Mouse (Mus musculus): ENCODE measurements around the gene Cd274. TPM values are rescaled to one million over a fixed set of nuclear protein-coding genes. Genes with fewer than 3 reads are reported as not detected.
"Not testable (repeated sequence)": the region's sequence is repeated elsewhere in the genome, so short reads cannot be mapped to it uniquely, and the experiment has no call there.

The Cd274 gene
- polyA plus RNA-seq, 1 experiment from 2014 or later = 0.57 TPM

DNA sequence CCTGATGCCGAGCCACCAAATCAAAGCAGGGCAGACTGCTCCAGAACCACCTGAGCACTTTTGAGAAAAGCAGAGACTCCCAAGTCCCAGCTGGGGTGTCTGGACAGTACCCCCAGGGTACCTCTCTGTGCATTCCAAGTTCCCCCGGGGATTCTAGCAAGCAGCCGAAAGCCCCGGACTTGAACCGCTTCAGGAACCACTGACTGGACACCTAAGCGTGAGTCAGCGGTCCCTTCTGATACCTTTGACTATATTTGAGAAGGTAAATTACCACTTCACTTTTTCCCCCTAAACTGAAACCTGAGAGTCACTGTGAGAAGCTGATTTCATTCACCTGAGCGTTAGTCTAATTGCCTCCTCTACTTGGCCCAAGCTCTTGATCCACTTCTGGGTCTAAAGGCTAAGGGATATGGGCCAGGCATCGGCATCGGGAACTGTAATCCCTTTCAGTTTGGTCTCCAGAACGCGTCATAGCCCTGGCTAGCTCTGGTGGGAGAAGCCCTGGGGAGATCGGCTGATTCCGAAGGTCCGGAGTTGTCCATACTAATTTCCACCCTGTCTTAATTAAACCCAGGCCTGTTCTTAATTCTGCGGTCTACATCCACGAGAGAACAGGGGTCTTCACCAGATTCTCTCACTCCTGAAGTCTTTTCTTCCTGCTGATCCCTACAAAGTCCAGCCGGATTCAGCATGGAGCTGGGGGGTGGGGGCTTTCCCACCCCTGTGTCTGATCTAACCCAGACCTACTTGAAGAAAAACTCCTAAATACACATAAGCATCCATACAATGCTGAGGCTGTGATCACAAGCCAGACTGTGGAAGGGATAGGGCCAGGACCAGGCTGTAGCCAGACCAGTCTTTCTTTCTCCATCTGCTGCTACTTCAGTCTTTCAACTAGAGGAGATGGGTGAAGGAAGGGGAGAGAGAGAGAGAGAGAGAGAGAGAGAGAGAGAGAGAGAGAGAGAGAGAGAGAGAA lies 39.1 kb downstream of the Cd274 start:
- H3K4me3 ChIP-seq (ENCODE audit: low read depth, low read length) = no peak overlapping the region
- H3K27ac ChIP-seq (ENCODE audit: low read length) = no peak overlapping the region
- no peak for ATAC-seq
- no peak overlapping the region for H3K4me2 ChIP-seq (replicated peaks; ENCODE audit: low read depth, low read length)
- WGBS = 85% methylated on average over 18 of the region's 18 CpGs
- H3K36me3 ChIP-seq (ENCODE audit: insufficient read depth, low read length) = no peaks in the 10 kb centered on the region
- TF ChIP-seq CTCF (IDR thresholded peaks at IDR 0.05) (no peak), EP300 (IDR thresholded peaks at IDR 0.05) (no peak)
- H3K9me3 ChIP-seq (ENCODE audit: low read length) = no peaks in the 10 kb centered on the region
- H3K9ac ChIP-seq (replicated peaks; ENCODE audit: low read depth) = no peak overlapping the region
- no peak for DNase-seq (ENCODE audit: low spot score)
- no peaks in the 10 kb centered on the region for H3K27me3 ChIP-seq (replicated peaks; ENCODE audit: insufficient read depth, low read length)
- H3K4me1 ChIP-seq (ENCODE audit: insufficient read depth, low read depth, low read length) = no peaks in the 10 kb centered on the region

GRCm38 (mm10) chr19:29410619-29411018 lies 43.4 kb downstream of the Cd274 start, which contains the start of gene Pdcd1lg2:
Gene Pdcd1lg2, plus strand, starts transcription at chr19:29410919.
- H3K9me3 ChIP-seq (ENCODE audit: low read length) = no peaks in the 10 kb centered on the region
- H3K27me3 ChIP-seq (replicated peaks; ENCODE audit: insufficient read depth, low read length) = no peaks in the 10 kb centered on the region
- no peaks in the 10 kb centered on the region for H3K4me1 ChIP-seq (ENCODE audit: insufficient read depth, low read depth, low read length)
- no peak for ATAC-seq
- H3K4me2 ChIP-seq (replicated peaks; ENCODE audit: low read depth, low read length) = no peak within 1 kb of the TSS
- no peak within 1 kb of the TSS for H3K4me3 ChIP-seq (ENCODE audit: low read depth, low read length)
- WGBS = 88% methylated on average over 4 of the region's 4 CpGs
- H3K36me3 ChIP-seq (ENCODE audit: insufficient read depth, low read length) = no peaks in the 10 kb centered on the region
- H3K27ac ChIP-seq (ENCODE audit: low read length) = no peak within 1 kb of the TSS
- TF ChIP-seq CTCF (IDR thresholded peaks at IDR 0.05) = no peak
- no peak for TF ChIP-seq EP300 (IDR thresholded peaks at IDR 0.05)
- no peak within 1 kb of the TSS for H3K9ac ChIP-seq (replicated peaks; ENCODE audit: low read depth)
- no peak for DNase-seq (ENCODE audit: low spot score)

- Histone ChIP-seq H3K36me3 (ENCODE audit: insufficient read depth, low read length) (no peaks in the 10 kb centered on the region), H3K4me2 (replicated peaks; ENCODE audit: low read depth, low read length) (no peak overlapping the region), H3K4me3 (ENCODE audit: low read depth, low read length) (no peak overlapping the region), H3K9me3 (ENCODE audit: low read length) (no peaks in the 10 kb centered on the region), H3K27ac (ENCODE audit: low read length) (no peak overlapping the region), H3K4me1 (ENCODE audit: insufficient read depth, low read depth, low read length) (no peaks in the 10 kb centered on the region), H3K27me3 (replicated peaks; ENCODE audit: insufficient read depth, low read length) (no peaks in the 10 kb centered on the region), H3K9ac (replicated peaks; ENCODE audit: low read depth) (no peak overlapping the region)
- DNase-seq (ENCODE audit: low spot score) (peak; percentile 66), ATAC-seq (no peak)
- whole genome bisulfite sequencing = 49% methylated on average over 6 of the region's 6 CpGs
- TF ChIP-seq CTCF (IDR thresholded peaks at IDR 0.05) = no peak
- TF ChIP-seq EP300 (IDR thresholded peaks at IDR 0.05) = no peak
Measured at GRCm38 (mm10) chr19:29412476-29413420, 45.5 kb downstream of the Cd274 start.

DNA sequence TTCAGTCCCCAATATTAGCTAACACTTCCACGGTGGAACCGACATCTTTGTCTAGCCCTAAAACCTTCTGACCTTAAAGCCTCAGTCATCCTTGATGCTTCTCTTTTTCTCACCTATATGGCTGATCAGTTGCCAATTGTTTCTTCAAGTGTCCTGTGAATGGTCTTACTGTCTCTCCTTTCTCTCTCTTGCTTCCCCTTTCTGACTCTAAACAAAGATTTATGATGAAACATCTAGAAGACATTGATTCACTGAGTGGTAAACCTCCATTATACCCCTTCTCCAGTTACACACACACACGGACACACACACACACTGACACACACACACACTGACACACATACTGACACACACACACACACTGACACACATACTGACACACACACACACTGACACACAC lies 47.3 kb downstream of the Cd274 start:
- H3K4me2 ChIP-seq (replicated peaks; ENCODE audit: low read depth, low read length) = no peak overlapping the region
- 78% methylated on average over 3 of the region's 3 CpGs for WGBS
- DNase-seq (ENCODE audit: low spot score) = no peak
- H3K9ac ChIP-seq (replicated peaks; ENCODE audit: low read depth) = no peak overlapping the region
- no peaks in the 10 kb centered on the region for H3K36me3 ChIP-seq (ENCODE audit: insufficient read depth, low read length)
- no peaks in the 10 kb centered on the region for H3K9me3 ChIP-seq (ENCODE audit: low read length)
- H3K27ac ChIP-seq (ENCODE audit: low read length) = no peak overlapping the region
- no peak overlapping the region for H3K4me3 ChIP-seq (ENCODE audit: low read depth, low read length)
- no peak for ATAC-seq
- TF ChIP-seq EP300 (IDR thresholded peaks at IDR 0.05) (no peak), CTCF (IDR thresholded peaks at IDR 0.05) (no peak)
- H3K27me3 ChIP-seq (replicated peaks; ENCODE audit: insufficient read depth, low read length) = no peaks in the 10 kb centered on the region
- H3K4me1 ChIP-seq (ENCODE audit: insufficient read depth, low read depth, low read length) = peaks cover 3% of the 10 kb centered on the region; the same call in 1 of the 2 replicates

DNA sequence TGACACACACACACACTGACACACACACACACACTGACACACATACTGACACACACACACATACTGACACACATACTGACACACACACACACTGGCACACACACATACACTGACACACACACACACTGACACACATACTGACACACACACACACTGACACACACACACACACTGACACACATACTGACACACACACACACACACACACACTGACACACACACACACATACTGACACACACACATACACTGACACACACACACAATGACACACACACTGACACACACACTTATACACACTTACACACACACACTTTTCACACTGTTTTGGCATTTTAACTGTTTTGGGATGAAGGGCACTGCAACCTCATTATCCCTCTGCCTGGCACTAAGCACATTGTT lies 47.7 kb downstream of the Cd274 start:
- H3K27ac ChIP-seq (ENCODE audit: low read length); H3K27me3 ChIP-seq (replicated peaks; ENCODE audit: insufficient read depth, low read length); H3K4me3 ChIP-seq (ENCODE audit: low read depth, low read length); ATAC-seq; DNase-seq (ENCODE audit: low spot score); H3K36me3 ChIP-seq (ENCODE audit: insufficient read depth, low read length); H3K9me3 ChIP-seq (ENCODE audit: low read length); H3K9ac ChIP-seq (replicated peaks; ENCODE audit: low read depth); H3K4me1 ChIP-seq (ENCODE audit: insufficient read depth, low read depth, low read length); H3K4me2 ChIP-seq (replicated peaks; ENCODE audit: low read depth, low read length): not testable (repeated sequence)

- no peak overlapping the region for H3K4me3 ChIP-seq (ENCODE audit: low read depth, low read length)
- whole genome bisulfite sequencing = 48% methylated on average over 3 of the region's 3 CpGs
- no peak for ATAC-seq
- H3K4me2 ChIP-seq (replicated peaks; ENCODE audit: low read depth, low read length) = no peak overlapping the region
- no peak overlapping the region for H3K9ac ChIP-seq (replicated peaks; ENCODE audit: low read depth)
- DNase-seq (ENCODE audit: low spot score) = no peak
- H3K36me3 ChIP-seq (ENCODE audit: insufficient read depth, low read length) = no peaks in the 10 kb centered on the region
- no peaks in the 10 kb centered on the region for H3K27me3 ChIP-seq (replicated peaks; ENCODE audit: insufficient read depth, low read length)
- H3K9me3 ChIP-seq (ENCODE audit: low read length) = no peaks in the 10 kb centered on the region
- peaks cover 3% of the 10 kb centered on the region; the same call in 1 of the 2 replicates for H3K4me1 ChIP-seq (ENCODE audit: insufficient read depth, low read depth, low read length)
- H3K27ac ChIP-seq (ENCODE audit: low read length) = no peak overlapping the region
- TF ChIP-seq EP300 (IDR thresholded peaks at IDR 0.05) (no peak), CTCF (IDR thresholded peaks at IDR 0.05) (no peak)
Measured at GRCm38 (mm10) chr19:29416393-29416902, 49.2 kb downstream of the Cd274 start.

Measured in lung, postnatal 0 days (tissue).